Mouse (Mus musculus) ES-Bruce4 (cell line): ENCODE measurements at regions not wholly inside any gene's neighbourhood (a gene's known extent, or its start where the extent isn't known, plus 50 kb on each side); places are given as distances from the start of the nearest gene placed in this dataset.

Experiments used
- CTCF ChIP-seq: IDR thresholded peaks from one replicate; pipeline ENCODE4 v1.8.1; 2011; ENCODE audit warnings: low read depth, low read length
- POLR2A ChIP-seq: IDR thresholded peaks from one replicate; pipeline ENCODE4 v1.8.1; 2011; ENCODE audit warnings: low read length; ENCODE audit not compliant: insufficient read depth

GRCm38 (mm10) chr9:23171361-23171760 lies 51.5 kb upstream of the Bmper start:
- TF ChIP-seq CTCF = no peak
- TF ChIP-seq POLR2A = no peak
